Mouse (Mus musculus): ENCODE measurements around the gene Trim10.

The Trim10 gene

GRCm38 (mm10) chr17:36915076-36915475, 45.7 kb downstream of the Trim10 start:
- DNase-seq, result peak; percentile 47 to 55

- peak; percentile 71 to 81 for DNase-seq
These were observed 50.9 kb downstream of the Trim10 start for GRCm38 (mm10) chr17:36920239-36920638.

- no peak for DNase-seq
These were observed 53.3 kb downstream of the Trim10 start for GRCm38 (mm10) chr17:36922715-36923114.

GRCm38 (mm10) chr17:36923491-36923890, 54.1 kb downstream of the Trim10 start:
- DNase-seq, result no peak
